Mouse (Mus musculus) ovary, postnatal 36 days (tissue): ENCODE data around the gene Erp29.
A peak's percentile ranks its signal among the peaks of the same experiment; 100 is the strongest.
"Not testable (repeated sequence)": the region's sequence is repeated elsewhere in the genome, so short reads cannot be mapped to it uniquely, and the experiment has no call there.

ENCODE experiments used
- DNase-seq: peaks from one replicate; pipeline ENCODE4 v3.0.0; 2022; ENCODE audit warnings: low spot score, mixed read lengths

Gene Erp29

GRCm38 (mm10) chr5:121452026-121452869, at the start of gene Erp29:
Erp29 (minus strand) TSS chr5:121452506.
- peak; percentile 100 for DNase-seq

- not testable (repeated sequence) for DNase-seq
These were observed 49.2 kb upstream of the Erp29 start for GRCm38 (mm10) chr5:121501424-121501996.

- no peak for DNase-seq
These were observed 48.4 kb upstream of the Erp29 start for GRCm38 (mm10) chr5:121500719-121501118.

GRCm38 (mm10) chr5:121493305-121493704, 41.0 kb upstream of the Erp29 start:
- DNase-seq = no peak

GRCm38 (mm10) chr5:121484801-121485200, 32.5 kb upstream of the Erp29 start:
- DNase-seq = no peak

GRCm38 (mm10) chr5:121477680-121478079, 25.4 kb upstream of the Erp29 start:
- DNase-seq = no peak

GRCm38 (mm10) chr5:121476040-121476439, 23.7 kb upstream of the Erp29 start:
- DNase-seq = no peak

- no peak for DNase-seq
These were observed 22.3 kb upstream of the Erp29 start for GRCm38 (mm10) chr5:121474610-121475009.

- DNase-seq = no peak
These were observed 20.1 kb upstream of the Erp29 start for GRCm38 (mm10) chr5:121472411-121472810.

- DNase-seq = no peak
These were observed 17.3 kb upstream of the Erp29 start for GRCm38 (mm10) chr5:121469566-121469965.

GRCm38 (mm10) chr5:121463601-121464250, 11.4 kb upstream of the Erp29 start:
- no peak for DNase-seq

GRCm38 (mm10) chr5:121462967-121463366, 10.7 kb upstream of the Erp29 start:
- DNase-seq = no peak

- no peak for DNase-seq
These were observed 9.8 kb upstream of the Erp29 start for GRCm38 (mm10) chr5:121462171-121462502.

- DNase-seq = no peak
These were observed 9.2 kb upstream of the Erp29 start for GRCm38 (mm10) chr5:121461339-121462170.

GRCm38 (mm10) chr5:121455510-121456265, 3.4 kb upstream of the Erp29 start:
- no peak for DNase-seq

- DNase-seq = no peak
These were observed 2.1 kb upstream of the Erp29 start for GRCm38 (mm10) chr5:121454503-121454782.

- DNase-seq = no peak
These were observed 1.6 kb upstream of the Erp29 start for GRCm38 (mm10) chr5:121453743-121454502.

GRCm38 (mm10) chr5:121452906-121453305, 600 bp upstream of the Erp29 start:
- DNase-seq = no peak

- DNase-seq = peak; percentile 42
These were observed 671 bp downstream of the Erp29 start, which contains the start of gene Tmem116 for GRCm38 (mm10) chr5:121451644-121452025. Tmem116 (plus strand) TSS chr5:121451893.

- DNase-seq = no peak
These were observed 1.1 kb downstream of the Erp29 start for GRCm38 (mm10) chr5:121451203-121451602.

- no peak for DNase-seq
These were observed 1.8 kb downstream of the Erp29 start for GRCm38 (mm10) chr5:121450476-121450875.
